Mouse (Mus musculus) embryonic fibroblast, embryonic 13.5 days (primary cell): ENCODE measurements around the gene Vwf.

Source experiments
- CTCF ChIP-seq: IDR thresholded peaks from 2 replicates; pipeline ENCODE4 v1.5.1; 2011; ENCODE audit warnings: mild to moderate bottlenecking, control low read depth, low read length, moderate library complexity, borderline replicate concordance; ENCODE audit not compliant: insufficient read depth
- POLR2A ChIP-seq: IDR thresholded peaks from 2 replicates; pipeline ENCODE4 v1.6.1; 2011; ENCODE audit warnings: low read depth, mild to moderate bottlenecking, control low read depth, low read length, moderate library complexity

DNA sequence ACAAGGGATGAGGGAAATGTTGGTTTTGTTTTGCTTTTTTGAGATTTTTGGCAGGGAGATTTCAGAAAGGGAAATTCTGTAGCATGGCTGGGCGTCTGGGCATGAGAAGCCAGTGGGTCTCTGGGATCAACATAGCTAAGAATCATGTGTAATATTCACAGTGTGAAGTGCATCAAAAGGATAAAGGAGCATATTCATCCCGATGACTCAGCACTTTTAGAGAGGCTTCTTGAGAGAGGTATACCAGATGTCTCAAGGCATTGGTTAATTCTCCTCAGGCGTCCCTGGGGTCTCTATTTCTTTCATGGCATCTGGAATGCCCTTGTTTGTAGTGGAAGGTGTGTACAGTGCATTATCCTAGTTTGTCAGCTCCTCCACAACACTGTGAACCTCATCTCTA lies 125.3 kb downstream of the Vwf start:
- TF ChIP-seq CTCF, result no peak
- TF ChIP-seq POLR2A, result no peak
